Mouse (Mus musculus) C2C12 (cell line): ENCODE measurements around the gene Tmed10. TPM values are rescaled to one million over a fixed set of nuclear protein-coding genes. Genes with fewer than 3 reads are reported as not detected.

Experiments
- H3K27me3 ChIP-seq: one replicate; pipeline ENCODE4 v1.6.1; 2011; ENCODE audit not compliant: control insufficient read depth, insufficient read depth, insufficient read length
- H3K36me3 ChIP-seq: one replicate; pipeline ENCODE4 v1.6.1; 2011; ENCODE audit not compliant: control insufficient read depth, insufficient read depth
- H3K4me3 ChIP-seq: one replicate; pipeline ENCODE4 v1.5.1; 2011; ENCODE audit warnings: mild to moderate bottlenecking, control low read depth; ENCODE audit not compliant: poor library complexity, insufficient read depth, severe bottlenecking
- H3K79me2 ChIP-seq: one replicate; pipeline ENCODE4 v1.6.1; 2011; ENCODE audit not compliant: control insufficient read depth, insufficient read depth
- H3K79me3 ChIP-seq: one replicate; pipeline ENCODE4 v1.6.1; 2011; ENCODE audit warnings: low read depth, control low read depth
- H3ac ChIP-seq: one replicate; pipeline ENCODE3; 2011; ENCODE audit warnings: low read depth; ENCODE audit not compliant: control insufficient read depth, insufficient read length
- CEBPB ChIP-seq: IDR thresholded peaks from one replicate; pipeline ENCODE4 v1.6.1; 2011; ENCODE audit warnings: low read depth, mild to moderate bottlenecking, control low read depth, moderate library complexity
- CTCF ChIP-seq: IDR thresholded peaks from one replicate; pipeline ENCODE4 v1.5.1; 2011; ENCODE audit not compliant: control insufficient read depth, insufficient read depth, insufficient read length
- FOSL1 ChIP-seq: IDR thresholded peaks from one replicate; pipeline ENCODE4 v1.8.0; 2011; ENCODE audit warnings: mild to moderate bottlenecking, low read length; ENCODE audit not compliant: poor library complexity, insufficient read depth, severe bottlenecking
- MAX ChIP-seq: IDR thresholded peaks from one replicate; pipeline ENCODE4 v1.6.1; 2011; ENCODE audit warnings: mild to moderate bottlenecking, control low read depth
- MYOD1 ChIP-seq: IDR thresholded peaks from one replicate; pipeline ENCODE4 v1.6.1; 2011; ENCODE audit warnings: low read depth; ENCODE audit not compliant: control insufficient read depth, insufficient read length
- MYOG ChIP-seq: IDR thresholded peaks from one replicate; pipeline ENCODE4 v1.6.1; 2011; ENCODE audit not compliant: control insufficient read depth, insufficient read length; ENCODE audit errors: extremely low read depth
- USF1 ChIP-seq: IDR thresholded peaks from one replicate; pipeline ENCODE4 v1.6.1; 2011; ENCODE audit warnings: low read depth, mild to moderate bottlenecking, control low read depth, moderate library complexity
- polyA plus RNA-seq: library from polyadenylated mRNA; unstranded; fragments of >200 nt; fragmentation: generic; extraction: Trizol; gene quantifications from one replicate; pipeline ENCODE4 v1.2.1, GENCODE M21; 2012; ENCODE audit warnings: missing spikeins

Gene Tmed10
- polyA plus RNA-seq, 1 experiment: 174 TPM

DNA sequence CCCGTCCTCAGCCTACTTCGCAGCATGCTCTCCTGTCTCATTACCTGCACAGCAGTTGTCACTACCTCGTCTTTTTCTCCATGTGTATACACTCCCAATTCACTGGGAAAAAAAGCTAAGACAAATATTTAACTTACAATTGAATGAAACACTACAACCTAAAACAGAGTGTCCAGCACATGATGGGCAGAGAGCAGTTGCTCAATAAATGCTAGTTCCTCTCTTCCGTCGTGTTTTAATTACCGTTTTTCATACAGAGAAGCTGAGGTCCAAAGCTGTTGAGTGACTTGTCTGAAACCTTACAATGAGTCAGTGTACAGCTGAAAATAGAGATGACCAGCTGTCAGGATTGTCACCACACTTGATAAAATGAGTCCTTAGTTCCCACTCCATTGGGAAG lies 6.9 kb upstream of the Tmed10 start:
- H3K79me2 ChIP-seq: no peaks in the 10 kb centered on the region
- no peaks in the 10 kb centered on the region for H3K27me3 ChIP-seq
- H3K36me3 ChIP-seq: no peaks in the 10 kb centered on the region
- no peaks in the 10 kb centered on the region for H3K79me3 ChIP-seq
- H3ac ChIP-seq: no peak overlapping the region
- TF ChIP-seq CEBPB (no peak), CTCF (no peak)
- no peak overlapping the region for H3K4me3 ChIP-seq

DNA sequence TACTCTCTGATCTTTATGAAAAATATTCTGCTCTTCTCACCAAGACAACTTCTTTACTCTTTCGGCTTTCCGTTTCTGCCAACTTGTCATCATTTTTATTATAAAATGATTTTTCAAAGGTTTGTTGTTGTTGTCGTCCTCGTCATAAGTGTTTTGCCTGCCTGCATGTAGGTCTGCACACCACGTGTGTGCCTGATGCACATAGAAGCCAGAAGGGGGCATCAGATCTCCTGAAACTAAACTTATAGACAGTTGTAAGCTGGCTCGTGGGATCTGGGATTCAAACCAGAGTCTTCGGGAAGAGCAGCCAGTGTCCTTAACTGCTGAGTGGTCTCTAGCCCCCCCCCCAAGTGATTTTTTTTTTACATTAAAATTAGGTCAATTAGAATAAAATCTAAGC lies 6.3 kb upstream of the Tmed10 start:
- H3K4me3 ChIP-seq: no peak overlapping the region
- TF ChIP-seq MAX: peak; percentile 61
- TF ChIP-seq USF1: no peak
- TF ChIP-seq CTCF: no peak

DNA sequence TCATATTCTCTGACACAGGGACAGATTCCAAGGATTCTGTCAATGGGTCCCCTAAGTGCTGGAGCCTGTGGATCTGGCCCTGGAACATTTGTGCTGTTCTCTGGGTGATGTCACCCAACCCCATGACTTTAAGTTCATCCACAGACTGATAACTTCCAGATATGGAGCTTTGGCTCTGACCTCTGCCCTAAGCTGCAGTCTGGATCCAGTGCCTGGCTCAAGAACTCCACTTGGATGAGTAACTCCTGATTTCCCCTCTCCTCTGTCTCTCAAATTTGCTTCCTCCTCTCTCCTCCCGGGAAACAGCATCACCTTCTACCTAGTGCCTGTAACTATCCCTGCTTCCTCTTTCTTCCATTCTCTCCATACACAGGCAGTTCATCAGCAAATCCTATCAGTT lies 5.7 kb upstream of the Tmed10 start:
- Histone ChIP-seq H3K27me3 (no peaks in the 10 kb centered on the region), H3ac (no peak overlapping the region), H3K79me2 (no peaks in the 10 kb centered on the region), H3K79me3 (no peaks in the 10 kb centered on the region), H3K4me3 (no peak overlapping the region), H3K36me3 (no peaks in the 10 kb centered on the region)
- TF ChIP-seq CEBPB (no peak), MYOG (no peak), USF1 (no peak), CTCF (no peak), MAX (no peak), FOSL1 (no peak), MYOD1 (no peak)

More for the DNA sequence above, 6.3 kb upstream of the Tmed10 start:
- Histone ChIP-seq H3K79me2 (no peaks in the 10 kb centered on the region), H3ac (no peak overlapping the region), H3K79me3 (no peaks in the 10 kb centered on the region), H3K27me3 (no peaks in the 10 kb centered on the region), H3K36me3 (no peaks in the 10 kb centered on the region)

DNA sequence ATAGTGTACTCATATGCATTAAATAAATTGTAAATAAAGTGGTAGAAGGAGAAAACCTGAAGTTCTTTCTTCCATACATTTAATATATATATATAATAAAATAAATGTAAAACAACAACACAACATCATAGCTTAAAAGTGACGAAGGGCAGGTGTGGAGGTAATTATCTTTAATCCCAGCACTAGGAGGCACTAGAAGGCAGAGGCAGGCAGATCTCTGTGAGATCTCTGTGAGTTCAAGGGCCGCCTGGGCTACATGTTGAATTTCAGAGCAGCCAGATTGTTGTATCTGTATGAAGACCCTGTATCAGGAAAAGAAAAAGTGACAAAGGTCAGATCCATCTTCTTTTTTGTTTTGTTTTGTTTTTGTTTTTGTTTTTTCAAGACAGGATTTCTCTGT lies 3.6 kb upstream of the Tmed10 start:
- peaks cover 12% of the 10 kb centered on the region for H3K79me2 ChIP-seq
- TF ChIP-seq FOSL1 (no peak), USF1 (no peak), MYOD1 (no peak), MAX (no peak), MYOG (no peak), CEBPB (no peak)
- H3K36me3 ChIP-seq: no peaks in the 10 kb centered on the region
- no peaks in the 10 kb centered on the region for H3K27me3 ChIP-seq
- no peak overlapping the region for H3K4me3 ChIP-seq
- H3ac ChIP-seq: no peak overlapping the region
- H3K79me3 ChIP-seq: peaks cover 8% of the 10 kb centered on the region

DNA sequence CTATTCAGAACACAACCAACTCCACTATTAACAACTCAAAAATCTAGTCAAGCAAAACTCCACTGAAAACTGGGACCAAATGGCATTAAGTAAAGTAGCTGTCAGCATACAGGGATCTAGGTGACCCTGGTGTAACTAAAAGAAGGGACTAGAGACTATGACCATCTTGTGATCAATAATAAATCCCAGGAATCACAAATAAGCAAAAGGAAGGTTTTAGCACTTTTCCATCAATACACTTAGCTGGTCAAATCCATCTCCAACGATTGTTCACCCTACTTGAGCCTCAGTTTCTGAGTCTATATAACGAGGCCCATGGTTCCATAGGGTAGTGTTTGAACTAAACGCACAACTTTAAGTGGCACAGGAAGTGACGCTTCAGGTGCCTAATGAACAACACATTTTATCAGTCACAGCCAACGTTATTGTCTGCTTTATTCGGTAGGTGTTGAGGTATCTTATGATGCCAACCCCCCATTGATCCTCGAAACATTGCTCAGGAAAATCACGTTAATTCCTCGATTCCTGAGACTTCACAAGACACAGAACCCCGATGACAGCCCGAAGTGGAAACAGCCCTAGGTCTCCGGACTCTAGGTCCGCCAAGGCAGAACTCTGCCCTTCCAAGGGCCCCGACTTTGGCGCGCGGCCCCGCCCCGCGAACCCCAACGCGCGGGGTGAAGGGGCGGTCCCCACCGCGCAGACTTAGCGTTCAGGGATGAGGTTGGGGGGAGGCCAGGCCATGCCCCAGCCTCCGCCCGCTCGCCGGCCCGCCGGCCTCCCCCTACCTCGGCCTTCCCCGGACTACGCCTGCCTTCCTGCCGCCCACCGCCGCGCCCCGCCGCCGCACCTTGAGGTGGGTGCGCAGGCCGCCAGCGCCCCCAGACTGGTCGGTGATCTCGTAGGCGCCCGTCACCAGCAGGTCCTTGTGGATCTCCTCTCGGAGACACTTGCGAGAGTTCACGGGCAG lies 771 bp downstream of the Tmed10 start:
- Histone ChIP-seq H3K79me3 (peaks cover 52% of the 10 kb centered on the region), H3K27me3 (no peaks in the 10 kb centered on the region), H3K79me2 (peaks cover 56% of the 10 kb centered on the region), H3ac (peak overlapping the region; percentile 65), H3K36me3 (no peaks in the 10 kb centered on the region), H3K4me3 (peak overlapping the region; percentile 58)
- no peak for TF ChIP-seq CEBPB

DNA sequence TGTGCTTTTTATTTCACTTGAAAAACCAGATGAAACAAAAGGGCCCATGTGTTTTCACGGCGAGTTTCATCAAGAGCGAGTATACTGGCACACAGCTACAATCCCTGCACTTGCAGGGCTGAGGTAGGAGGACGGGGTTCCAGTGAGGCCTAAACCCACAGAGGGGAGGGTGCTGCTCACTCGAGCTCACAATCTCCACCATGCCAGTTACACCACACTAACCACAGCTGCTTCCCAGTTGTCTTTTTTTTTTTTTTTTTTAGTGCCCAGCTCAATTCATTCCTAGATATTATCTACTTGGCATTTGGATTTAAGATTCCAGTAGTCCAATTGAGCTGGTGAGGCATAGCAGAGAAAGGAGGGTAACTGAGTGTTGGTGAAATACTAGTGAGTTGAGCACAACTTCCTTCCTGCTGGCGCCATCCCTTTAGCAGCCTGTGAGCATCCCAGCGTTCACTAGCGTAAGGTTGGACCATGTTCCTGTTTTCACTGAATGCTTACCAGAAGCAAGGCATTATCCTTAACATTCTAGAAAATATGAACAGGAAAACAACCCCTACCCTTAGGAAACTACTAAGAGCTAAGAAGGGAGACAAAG lies 2.5 kb downstream of the Tmed10 start:
- Histone ChIP-seq H3ac (no peak overlapping the region), H3K79me2 (peaks cover 73% of the 10 kb centered on the region), H3K79me3 (peaks cover 67% of the 10 kb centered on the region), H3K4me3 (no peak overlapping the region), H3K36me3 (no peaks in the 10 kb centered on the region), H3K27me3 (no peaks in the 10 kb centered on the region)
- TF ChIP-seq MAX (no peak), USF1 (no peak), CEBPB (no peak), CTCF (no peak), MYOD1 (no peak), MYOG (no peak), FOSL1 (no peak)
